Mouse (Mus musculus) erythroblast, embryonic 14.5 days (primary cell): Measurements from ENCODE around the gene Kmt2e.

ENCODE experiments used
- GATA1 ChIP-seq: IDR thresholded peaks from 2 replicates; pipeline ENCODE4 v1.6.1; 2012; ENCODE audit warnings: low read length, inconsistent platforms, mixed read lengths
- TAL1 ChIP-seq: IDR thresholded peaks from 3 replicates; pipeline ENCODE4 v1.6.1; 2012; ENCODE audit warnings: low read length, inconsistent platforms, mixed read lengths

- TF ChIP-seq GATA1 (no peak), TAL1 (no peak)
Observed at GRCm38 (mm10) chr5:23531100-23531499, 96.9 kb downstream of the Kmt2e start.
